Mouse (Mus musculus) brain, embryonic 14.5 days (tissue): ENCODE results near the gene Smo.

Source experiments
- CTCF ChIP-seq: fragments of 200-500 bp; IDR thresholded peaks from 2 replicates; pipeline ENCODE4 v1.5.1; 2012; ENCODE audit warnings: inconsistent platforms, mild to moderate bottlenecking, moderate library complexity, borderline replicate concordance; ENCODE audit not compliant: insufficient read depth, insufficient read length; ENCODE audit errors: extremely low read depth
- POLR2A ChIP-seq: fragments of 200-500 bp; IDR thresholded peaks from 2 replicates; pipeline ENCODE4 v1.6.1; 2012; ENCODE audit warnings: mild to moderate bottlenecking, inconsistent platforms, borderline replicate concordance; ENCODE audit not compliant: poor library complexity, insufficient read depth, insufficient read length, severe bottlenecking; ENCODE audit errors: extremely low read depth

- TF ChIP-seq CTCF (no peak), POLR2A (no peak)
Measured at GRCm38 (mm10) chr6:29736610-29737458, 1.5 kb downstream of the Smo start.
